Mouse (Mus musculus) large intestine, adult 2 months (tissue): ENCODE results near the gene Gpr19. TPM values are rescaled to one million over a fixed set of nuclear protein-coding genes. Genes with fewer than 3 reads are reported as not detected.

Source experiments
- polyA plus RNA-seq: library from polyadenylated mRNA; depleted of rRNA; stranded (reverse); fragments of >200 nt; gene quantifications from 2 replicates; pipeline ENCODE4 v1.2.3, GENCODE M21; 2012; rRNA removed

The Gpr19 gene
- polyA plus RNA-seq, 1 experiment = 5.9 TPM

Other genes with a start within 250 kb of the Gpr19 start
- 9.3 and 22.1 TPM in 2 replicates for gene Dusp16, start 106.0 kb downstream of the Gpr19 start, polyA plus RNA-seq
- 5.1 and 8.1 TPM in 2 replicates for gene Crebl2, start 68.4 kb downstream of the Gpr19 start, polyA plus RNA-seq
- gene Cdkn1b, start 21.8 kb upstream of the Gpr19 start, polyA plus RNA-seq = 10.5 and 15.7 TPM in 2 replicates
- gene Apold1, start 83.1 kb upstream of the Gpr19 start, polyA plus RNA-seq = 0.62 and 1.0 TPM in 2 replicates
- 33.0 and 38.7 TPM in 2 replicates for gene Ddx47, start 113.0 kb upstream of the Gpr19 start, polyA plus RNA-seq
- 7.5 and 37.9 TPM in 2 replicates for gene Gprc5a, start 167.1 kb upstream of the Gpr19 start, polyA plus RNA-seq
- gene Gprc5d, start 219.7 kb upstream of the Gpr19 start, polyA plus RNA-seq = 0.06 TPM in 1 of 2 replicates, not detected in the other